ENCODE assay signal across 13 mouse cellular contexts in the genomic region with DNA sequence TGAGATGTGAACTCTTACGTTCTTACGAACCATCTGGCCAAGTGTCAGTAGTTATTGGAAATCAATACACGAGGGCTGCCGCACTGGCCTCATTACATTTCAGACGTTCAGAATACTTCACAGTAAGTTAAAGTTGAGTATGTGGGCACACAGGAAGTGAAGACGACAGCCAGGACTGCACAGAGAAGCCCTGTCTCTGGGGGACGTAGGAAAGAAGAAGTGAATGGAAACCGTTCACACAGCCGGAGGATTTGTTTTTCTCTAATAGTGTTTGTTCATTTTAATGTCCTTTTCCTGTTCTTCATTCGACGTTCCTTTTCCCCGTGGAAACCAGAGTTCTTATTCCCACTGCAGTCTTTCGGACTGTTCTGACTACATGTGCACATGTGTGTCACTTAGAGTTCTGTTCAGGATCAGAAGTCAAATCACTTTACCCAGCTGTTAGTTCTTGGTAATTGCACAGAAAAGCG. TPM values are rescaled to one million over a fixed set of nuclear protein-coding genes. Genes with fewer than 3 reads are reported as not detected.
DNase-seq lines count a peak whose midpoint lies in the region; ATAC-seq and TF ChIP-seq lines count a peak whose summit lies in the region.
"Had no signal": no experiment of that assay in that cellular context is flagged by ENCODE, and none has a peak within 500 bp of the region (broad histone marks: within the 10 kb centered on the region; RNA-seq: fewer than 3 reads in every experiment).

No protein-coding gene starts in this region.

- no peak for ATAC-seq in heart, embryonic 14.5 days (ENCODE audit: insufficient number of reproducible peaks, insufficient read depth, low FRiP score, low read depth)
- ATAC-seq in inflammation-experienced regulatory T-cells, adult 6 months, result peak; percentile 49
- ATAC-seq in stomach, postnatal 0 days (ENCODE audit: low FRiP score, low TSS enrichment), result no peak
- no peak for ATAC-seq in monocyte, adult 5-6 weeks (replicated peaks; ENCODE audit: insufficient number of reproducible peaks, low FRiP score, low TSS enrichment, poor library complexity, severe bottlenecking)

- no peak for DNase-seq in heart, postnatal 36 days
- DNase-seq in thymus, postnatal 0 days (ENCODE audit: low spot score), result peak; percentile 29
- no peak for DNase-seq in thymus, adult 2 months
- DNase-seq in stomach, postnatal 0 days (ENCODE audit: low spot score), result no peak
- no peak for DNase-seq in layer of hippocampus, postnatal 14 days (ENCODE audit: low spot score in 2 of 2)
- DNase-seq: gastrocnemius, postnatal 36 days; liver, embryonic 13.5 days had no signal

- intact Hi-C loops in heart, postnatal 36 days (cut with DNase I), result no loop called here

- no peak for TF ChIP-seq EP300 in stomach, postnatal 0 days (optimal IDR thresholded peaks at IDR 0.05)

- no peak for TF ChIP-seq CTCF in thymus, adult 2 months (IDR thresholded peaks at IDR 0.05; ENCODE audit: borderline replicate concordance, control insufficient read depth, extremely low read depth, insufficient read depth, low read length, poor library complexity)
- TF ChIP-seq CTCF in stomach, postnatal 0 days (IDR thresholded peaks at IDR 0.05; ENCODE audit: low read depth), result no peak

- H3K4me3 ChIP-seq in heart, embryonic 14.5 days (ENCODE audit: control insufficient read depth in 1 of 2, insufficient read depth in 1 of 2, low read depth in 1 of 2, low read length in 2 of 2), result no peak overlapping the region
- no peak overlapping the region for H3K4me3 ChIP-seq in thymus, adult 2 months (ENCODE audit: control insufficient read depth, insufficient read depth, low read length)
- no peak overlapping the region for H3K4me3 ChIP-seq in stomach, postnatal 0 days (ENCODE audit: low read depth, low read length)
- H3K4me3 ChIP-seq: liver, embryonic 13.5 days; midbrain, embryonic 15.5 days had no signal

- no peak for TF ChIP-seq POLR2A in thymus, adult 2 months (IDR thresholded peaks at IDR 0.05; ENCODE audit: control insufficient read depth, extremely low read depth, insufficient read depth, low read length, poor library complexity)

- H3K9me3 ChIP-seq in heart, embryonic 14.5 days (ENCODE audit: control insufficient read depth, low read length), result no peaks in the 10 kb centered on the region
- H3K9me3 ChIP-seq in stomach, postnatal 0 days (ENCODE audit: control insufficient read depth, low read length), result no peaks in the 10 kb centered on the region
- H3K9me3 ChIP-seq: liver, embryonic 13.5 days; midbrain, embryonic 15.5 days had no signal

- H3K4me2 ChIP-seq in heart, embryonic 14.5 days (ENCODE audit: low read length), result peak overlapping the region; percentile 43
- 0 out of 2 replicates have a peak overlapping the region, but pooled peaks have one; percentile 8 for H3K4me2 ChIP-seq in stomach, postnatal 0 days (replicated peaks; ENCODE audit: low read depth)
- H3K4me2 ChIP-seq: liver, embryonic 13.5 days; midbrain, embryonic 15.5 days had no signal

- H3K27me3 ChIP-seq in heart, embryonic 14.5 days (ENCODE audit: control insufficient read depth, insufficient read depth, low read length), result no peaks in the 10 kb centered on the region
- H3K27me3 ChIP-seq in thymus, adult 2 months (ENCODE audit: control insufficient read depth, insufficient read depth, low read length), result no peaks in the 10 kb centered on the region
- H3K27me3 ChIP-seq in stomach, postnatal 0 days (ENCODE audit: control insufficient read depth, insufficient read depth, low read length), result no peaks in the 10 kb centered on the region
- H3K27me3 ChIP-seq: liver, embryonic 13.5 days; midbrain, embryonic 15.5 days had no signal

- peaks cover 4 to 20% of the 10 kb centered on the region in 2 experiments for H3K4me1 ChIP-seq in heart, embryonic 14.5 days (ENCODE audit: control insufficient read depth in 2 of 2, insufficient read depth in 2 of 2, low read length in 2 of 2)
- peaks cover 3% of the 10 kb centered on the region; the same call in 1 of the 2 replicates for H3K4me1 ChIP-seq in thymus, adult 2 months (replicated peaks; ENCODE audit: control insufficient read depth, insufficient read depth, low read length)
- no peaks in the 10 kb centered on the region for H3K4me1 ChIP-seq in stomach, postnatal 0 days (replicated peaks; ENCODE audit: control insufficient read depth, insufficient read depth)
- H3K4me1 ChIP-seq: midbrain, embryonic 15.5 days had no signal

- peaks cover under 1% of the 10 kb centered on the region; the same call in 1 of the 2 replicates for H3K36me3 ChIP-seq in heart, embryonic 14.5 days (ENCODE audit: control insufficient read depth, insufficient read depth, low read length)
- peaks cover 2% of the 10 kb centered on the region for H3K36me3 ChIP-seq in thymus, adult 2 months (ENCODE audit: control insufficient read depth, insufficient read depth, low read length)
- H3K36me3 ChIP-seq in stomach, postnatal 0 days (ENCODE audit: control insufficient read depth, insufficient read depth, low read length), result no peaks in the 10 kb centered on the region
- H3K36me3 ChIP-seq: liver, embryonic 13.5 days; midbrain, embryonic 15.5 days had no signal

- 0 out of 2 replicates have a peak overlapping the region, but pooled peaks have one; percentile 3 for H3K9ac ChIP-seq in heart, embryonic 14.5 days (ENCODE audit: low read length)
- H3K9ac ChIP-seq in stomach, postnatal 0 days (ENCODE audit: low read length), result no peak overlapping the region
- H3K9ac ChIP-seq: liver, embryonic 13.5 days; midbrain, embryonic 15.5 days had no signal

- WGBS in heart, embryonic 14.5 days, result 63% methylated on average over 14 of the region's 14 CpGs
- 46% methylated on average over 14 of the region's 14 CpGs for WGBS in thymus, adult 2 months
- 55% methylated on average over 14 of the region's 14 CpGs for WGBS in stomach, postnatal 0 days

- H3K27ac ChIP-seq in heart, embryonic 14.5 days (replicated peaks in 1 of 2; ENCODE audit: control insufficient read depth in 1 of 2, insufficient read depth in 1 of 2, low read depth in 2 of 2, low read length in 2 of 2), result peak overlapping the region in 1 of 2 experiments; percentile 15; a peak in 3 of 4 replicates
- no peak overlapping the region for H3K27ac ChIP-seq in thymus, adult 2 months (ENCODE audit: control insufficient read depth, insufficient read depth, low read length)
- H3K27ac ChIP-seq in stomach, postnatal 0 days (replicated peaks), result no peak overlapping the region
- H3K27ac ChIP-seq: liver, embryonic 13.5 days; midbrain, embryonic 15.5 days had no signal

RNA-seq across cellular contexts. Expression of gene Eif2ak3, which starts 27.2 kb away (rescaled TPM):
- polyA plus RNA-seq in heart, embryonic 14.5 days (2014; fragmentation: Nextera tagmentation; extraction: Ambion mirVana), result 5.0 and 5.3 TPM in 2 replicates
- total RNA-seq in heart, postnatal 36 days (2021), result 1 to 10 TPM; 9.2 to 9.6 TPM
- 17.4 and 18.0 TPM in 2 replicates for polyA plus RNA-seq in thymus, postnatal 0 days (2015; fragmentation: Nextera tagmentation; extraction: Ambion mirVana)
- polyA plus RNA-seq in thymus, adult 2 months (2012; rRNA removed), result 25.9 and 33.0 TPM in 2 replicates
- 1 to 10 TPM; 3.3 to 3.9 (median 3.3) TPM for polyA plus RNA-seq in inflammation-experienced regulatory T-cells, adult 6 months (2017; shearing (Covaris generic))
- 6.7 and 7.6 TPM in 2 replicates for polyA plus RNA-seq in stomach, postnatal 0 days (2015; fragmentation: Nextera tagmentation; extraction: Ambion mirVana)
- total RNA-seq in layer of hippocampus, postnatal 14 days (2021), result 10 to 100 TPM; 24.7 to 24.8 TPM
- 43.7 to 49.5 TPM (median 48.6 TPM) in 3 replicates for total RNA-seq in monocyte, adult 5-6 weeks (2017)

RNA-seq across cellular contexts. Expression of gene Tex37, which starts 47.2 kb away (rescaled TPM):
- not detected in 2 replicates for polyA plus RNA-seq in heart, embryonic 14.5 days (2014; fragmentation: Nextera tagmentation; extraction: Ambion mirVana)
- not detected for total RNA-seq in heart, postnatal 36 days (2021)
- polyA plus RNA-seq in thymus, postnatal 0 days (2015; fragmentation: Nextera tagmentation; extraction: Ambion mirVana), result 0.15 TPM in 1 of 2 replicates, not detected in the other
- polyA plus RNA-seq in thymus, adult 2 months (2012; rRNA removed), result 0.26 TPM in 1 of 2 replicates, not detected in the other
- not detected for polyA plus RNA-seq in inflammation-experienced regulatory T-cells, adult 6 months (2017; shearing (Covaris generic))
- polyA plus RNA-seq in stomach, postnatal 0 days (2015; fragmentation: Nextera tagmentation; extraction: Ambion mirVana), result not detected in 2 replicates
- not detected for total RNA-seq in layer of hippocampus, postnatal 14 days (2021)
- total RNA-seq in monocyte, adult 5-6 weeks (2017), result not detected in 3 replicates
- total RNA-seq: adrenal gland, postnatal 36 days; ES-E14; gastrocnemius, postnatal 36 days had no signal
- polyA plus RNA-seq: liver, embryonic 13.5 days; midbrain, embryonic 15.5 days had no signal
